Mouse (Mus musculus) thymus, adult 18-20 months (tissue): ENCODE data around the gene Crbn.

ENCODE experiments used
- DNase-seq, 2 experiments: peaks; one replicate each; pipeline ENCODE4 v3.0.0; 2022; ENCODE audit warnings: mixed read lengths in 2 of 2

Crbn gene

GRCm38 (mm10) chr6:106761486-106761885 lies 38.4 kb downstream of the Crbn start:
- no peak for DNase-seq

- no peak for DNase-seq
Measured at GRCm38 (mm10) chr6:106760473-106761218, 39.2 kb downstream of the Crbn start.

GRCm38 (mm10) chr6:106758299-106758698 lies 41.6 kb downstream of the Crbn start:
- no peak for DNase-seq

GRCm38 (mm10) chr6:106750291-106750690 lies 49.6 kb downstream of the Crbn start:
- no peak for DNase-seq

GRCm38 (mm10) chr6:106748887-106749388 lies 50.9 kb downstream of the Crbn start, which contains the start of gene Il5ra:
Gene Il5ra, minus strand, starts transcription at chr6:106749037.
- DNase-seq: no peak

- no peak for DNase-seq
Measured at GRCm38 (mm10) chr6:106747804-106748203, 52.1 kb downstream of the Crbn start.

GRCm38 (mm10) chr6:106747251-106747650 lies 52.6 kb downstream of the Crbn start:
- no peak for DNase-seq

GRCm38 (mm10) chr6:106745673-106746394 lies 54.0 kb downstream of the Crbn start:
- no peak for DNase-seq

GRCm38 (mm10) chr6:106743556-106744233 lies 56.2 kb downstream of the Crbn start:
- no peak for DNase-seq

- no peak for DNase-seq
Measured at GRCm38 (mm10) chr6:106740244-106740825, 59.5 kb downstream of the Crbn start.

GRCm38 (mm10) chr6:106738229-106738628 lies 61.6 kb downstream of the Crbn start:
- DNase-seq: no peak

- DNase-seq: no peak
Measured at GRCm38 (mm10) chr6:106732563-106732962, 67.3 kb downstream of the Crbn start.
